Mouse (Mus musculus) left cerebral cortex, adult 8-10 months (tissue): ENCODE data around the gene Cfap126. TPM values are rescaled to one million over a fixed set of nuclear protein-coding genes. Genes with fewer than 3 reads are reported as not detected.
"Not testable (repeated sequence)": the region's sequence is repeated elsewhere in the genome, so short reads cannot be mapped to it uniquely, and the experiment has no call there.

Experiments used
- DNase-seq, 2 experiments: peaks; one replicate each; pipeline ENCODE4 v3.0.0; 2022; ENCODE audit warnings: low spot score in 2 of 2
- total RNA-seq, 4 experiments: library from RNA; stranded (reverse); gene quantifications; 2 replicates each; pipeline ENCODE4 v1.2.4; 2022

Gene Cfap126
- total RNA-seq, 4 experiments from 2014 or later: 1.0 to 1.8 (median 1.2) TPM

GRCm38 (mm10) chr1:171122932-171123331 lies 9.2 kb downstream of the Cfap126 start:
- DNase-seq: no peak

GRCm38 (mm10) chr1:171124398-171124797 lies 10.7 kb downstream of the Cfap126 start:
- DNase-seq: no peak

GRCm38 (mm10) chr1:171129251-171129650 lies 15.5 kb downstream of the Cfap126 start:
- DNase-seq: peak in 1 of 2 experiments; percentile 47

GRCm38 (mm10) chr1:171130971-171131370 lies 17.3 kb downstream of the Cfap126 start:
- DNase-seq: no peak

DNA sequence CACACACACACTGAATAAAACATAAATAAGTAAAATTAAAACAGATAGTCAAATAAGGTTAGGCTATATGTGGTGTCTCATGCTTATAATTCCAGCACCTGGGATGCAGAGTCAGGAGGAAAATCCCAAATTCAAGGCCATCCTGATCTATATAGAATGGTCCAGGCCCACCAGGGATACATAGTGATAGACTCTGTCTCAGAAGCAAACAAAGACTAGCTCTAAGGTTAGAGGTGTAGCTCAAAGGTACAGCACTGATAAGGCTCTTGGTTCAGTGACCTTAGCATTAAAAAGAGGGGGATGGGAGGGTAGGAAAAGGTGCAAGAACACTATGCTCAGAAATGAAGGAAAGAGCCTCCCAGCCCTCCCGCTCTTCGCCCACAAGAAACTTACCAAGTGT lies 21.9 kb downstream of the Cfap126 start:
- no peak for DNase-seq

GRCm38 (mm10) chr1:171137486-171138155 lies 23.9 kb downstream of the Cfap126 start:
- DNase-seq: not testable (repeated sequence)

DNA sequence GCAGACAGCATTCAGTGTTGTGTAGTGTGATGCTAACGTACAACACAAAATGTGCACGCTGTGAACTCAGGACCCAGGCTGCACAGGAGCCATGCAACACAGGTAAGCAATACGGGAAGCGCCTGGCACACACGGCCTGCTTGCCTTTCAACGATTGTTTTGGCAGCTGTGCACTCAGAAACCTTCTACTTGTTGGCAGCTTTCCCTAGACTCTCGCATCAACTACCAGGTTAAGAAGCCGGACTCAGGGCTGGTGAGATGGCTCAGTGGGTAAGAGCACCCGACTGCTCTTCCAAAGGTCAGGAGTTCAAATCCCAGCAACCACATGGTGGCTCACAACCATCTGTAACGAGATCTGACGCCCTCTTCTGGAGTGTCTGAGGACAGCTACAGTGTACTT lies 29.3 kb downstream of the Cfap126 start:
- DNase-seq: not testable (repeated sequence)

GRCm38 (mm10) chr1:171149974-171150760 lies 36.4 kb downstream of the Cfap126 start, which contains the start of the genes Sdhc and Mpz:
Gene Sdhc (minus strand): TSS chr1:171150603.
Gene Mpz (plus strand): TSS chr1:171150711.
- peak; percentile 93 to 94 for DNase-seq

GRCm38 (mm10) chr1:171150838-171151391 lies 37.2 kb downstream of the Cfap126 start:
- peak; percentile 38 to 58 for DNase-seq

DNA sequence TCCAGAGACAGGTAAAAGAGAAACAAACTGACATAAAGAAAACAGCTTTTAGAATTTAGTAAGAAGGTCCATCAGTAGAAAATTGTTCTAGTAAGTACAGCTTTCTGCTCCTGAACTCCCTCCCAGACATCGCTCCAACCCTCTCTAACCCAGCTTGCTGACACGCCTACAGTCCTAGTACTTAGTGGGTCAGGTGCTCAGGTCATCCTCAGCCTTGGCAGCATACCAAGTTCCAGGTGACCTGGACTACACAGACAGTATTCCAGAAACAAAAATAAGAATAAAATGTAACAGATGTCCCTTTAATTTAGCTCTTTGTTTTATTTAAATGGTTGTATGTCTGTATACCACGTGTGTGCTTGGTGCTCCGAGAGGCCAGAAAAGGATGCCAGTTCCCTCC lies 38.2 kb downstream of the Cfap126 start:
- DNase-seq: no peak

DNA sequence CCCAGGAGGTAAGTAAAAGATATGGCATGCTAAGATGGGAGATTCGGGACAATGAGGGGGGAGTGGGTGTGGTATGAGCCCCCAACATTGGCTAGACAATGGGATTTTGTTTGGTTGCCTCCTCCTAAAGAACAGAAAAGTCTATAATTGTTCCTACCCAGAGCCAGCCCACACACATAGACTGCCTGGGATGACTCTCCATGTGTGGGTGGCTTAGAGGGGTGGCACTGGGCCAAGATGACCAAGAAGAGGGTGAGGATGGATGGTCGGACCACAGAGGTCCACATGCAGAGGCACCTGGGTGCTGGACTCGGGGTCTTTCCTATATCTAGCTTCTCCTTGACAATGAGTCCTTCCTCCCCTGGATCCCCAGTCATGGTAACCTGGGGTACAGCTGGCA lies 42.9 kb downstream of the Cfap126 start:
- peak in 1 of 2 experiments; percentile 32 for DNase-seq

- no peak for DNase-seq
These were observed 44.2 kb downstream of the Cfap126 start for GRCm38 (mm10) chr1:171157965-171158364.

GRCm38 (mm10) chr1:171159485-171159975 lies 45.8 kb downstream of the Cfap126 start:
- DNase-seq: no peak

GRCm38 (mm10) chr1:171162526-171162925 lies 48.8 kb downstream of the Cfap126 start:
- no peak for DNase-seq

DNA sequence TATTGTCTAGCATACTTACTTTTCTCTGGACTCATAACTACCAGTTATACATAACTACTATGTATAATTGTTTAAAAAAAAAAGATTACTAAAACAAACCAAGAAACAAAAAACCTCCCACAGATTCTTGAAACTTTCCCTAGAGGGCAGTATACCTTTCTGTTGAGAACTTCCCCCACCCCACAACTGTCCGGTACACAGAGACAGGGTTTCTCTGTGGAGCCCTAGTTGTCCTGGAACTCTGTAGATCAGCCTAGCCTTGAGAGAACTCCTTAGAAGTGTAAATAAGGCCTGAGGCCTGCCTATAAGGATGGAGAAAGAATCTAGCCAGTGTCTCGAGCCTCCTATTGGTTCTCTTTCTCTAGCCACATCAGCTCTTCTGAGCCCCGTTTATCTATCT lies 50.5 kb downstream of the Cfap126 start:
- no peak for DNase-seq

DNA sequence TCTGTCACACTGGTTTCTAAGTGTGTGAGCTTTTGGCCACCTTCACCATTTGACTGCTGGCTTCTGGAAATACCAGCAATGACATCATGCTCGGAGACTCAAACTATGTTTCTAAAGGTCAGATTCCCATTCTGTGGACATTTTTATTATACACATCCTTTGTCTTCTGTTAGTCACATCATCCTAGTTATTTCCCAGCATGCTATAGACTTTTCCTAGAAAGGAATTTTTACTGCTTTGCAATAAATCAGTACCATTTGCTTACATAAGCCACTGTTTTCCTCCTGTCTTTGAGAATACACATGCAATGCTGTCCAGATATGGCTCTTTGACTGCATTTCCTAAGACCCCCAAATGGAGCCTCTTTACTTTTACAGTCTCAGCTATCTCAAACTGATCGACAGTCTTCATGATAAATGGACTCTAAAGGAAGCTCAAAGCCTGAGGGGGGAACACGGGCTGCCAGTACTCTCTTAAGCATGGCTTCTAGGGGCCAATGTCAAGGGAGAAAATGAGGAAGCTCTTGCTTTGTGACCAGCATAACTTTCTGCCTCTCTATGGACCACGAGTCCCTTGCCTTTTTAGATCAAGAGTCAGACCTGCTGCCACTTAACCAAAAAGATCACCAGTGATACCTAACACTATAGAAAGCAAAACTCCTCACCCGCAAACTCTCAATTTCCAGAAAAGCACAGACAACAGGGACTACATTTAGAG lies 52.1 kb downstream of the Cfap126 start:
- no peak for DNase-seq

- no peak for DNase-seq
These were observed 55.2 kb downstream of the Cfap126 start for GRCm38 (mm10) chr1:171168906-171169305.

- DNase-seq: no peak
These were observed 56.2 kb downstream of the Cfap126 start for GRCm38 (mm10) chr1:171169913-171170312.

DNA sequence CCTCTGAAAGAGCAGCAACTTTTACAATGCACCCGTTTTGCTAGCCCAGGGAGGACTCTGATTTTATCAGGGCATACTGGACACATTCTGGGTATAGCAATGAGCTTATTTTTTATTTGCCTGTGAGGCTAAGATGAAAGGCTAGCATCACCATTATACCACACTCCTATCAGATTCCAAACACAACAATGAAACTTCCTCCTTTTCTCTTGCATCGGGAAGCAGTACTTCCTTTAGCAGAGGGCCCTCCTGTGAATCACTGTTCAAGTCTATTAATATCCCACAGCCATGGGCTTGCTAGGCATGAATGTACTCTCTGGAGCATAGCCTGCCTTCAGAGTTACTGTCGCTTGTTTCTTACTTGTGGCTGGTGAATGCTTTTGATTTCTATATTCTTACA lies 57.4 kb downstream of the Cfap126 start:
- no peak for DNase-seq

GRCm38 (mm10) chr1:171172779-171173178 lies 59.1 kb downstream of the Cfap126 start:
- DNase-seq: no peak
